Mouse (Mus musculus) kidney, embryonic 14.5 days (tissue): Measurements from ENCODE around the gene Zfp687. TPM values are rescaled to one million over a fixed set of nuclear protein-coding genes. Genes with fewer than 3 reads are reported as not detected.

Experiments used
- ATAC-seq: fragments of 200-750 bp; cut with Nextera tagmentation; 2 replicates; pipeline ENCODE4 v1.8.0; 2017; ENCODE audit warnings: moderate number of reproducible peaks, mild to moderate bottlenecking, moderate TSS enrichment, moderate library complexity; ENCODE audit not compliant: low FRiP score, low TSS enrichment
- H3K27ac ChIP-seq: fragments of 300-500 bp; sonication (generic); 2 replicates; pipeline ENCODE4 v1.5.1; 2014; ENCODE audit warnings: low read depth, mild to moderate bottlenecking, low read length, moderate library complexity, mixed read lengths
- H3K27me3 ChIP-seq: fragments of 300-500 bp; sonication (generic); 2 replicates; pipeline ENCODE4 v1.6.1; 2014; ENCODE audit warnings: mild to moderate bottlenecking, low read length; ENCODE audit not compliant: control insufficient read depth, insufficient read depth
- H3K36me3 ChIP-seq: fragments of 300-500 bp; sonication (generic); 2 replicates; pipeline ENCODE4 v1.6.1; 2014; ENCODE audit warnings: low read length, mixed read lengths; ENCODE audit not compliant: control insufficient read depth, insufficient read depth
- H3K4me1 ChIP-seq: fragments of 300-500 bp; sonication (generic); 2 replicates; pipeline ENCODE4 v1.6.1; 2014; ENCODE audit warnings: low read length, mixed read lengths; ENCODE audit not compliant: control insufficient read depth, insufficient read depth
- H3K4me2 ChIP-seq: fragments of 300-500 bp; sonication (generic); replicated peaks from 2 replicates; pipeline ENCODE4 v1.6.1; 2014; ENCODE audit warnings: low read depth, mild to moderate bottlenecking, low read length
- H3K4me3 ChIP-seq: fragments of 300-500 bp; sonication (generic); 2 replicates; pipeline ENCODE4 v1.5.1; 2014; ENCODE audit warnings: mild to moderate bottlenecking, low read length
- H3K9ac ChIP-seq: fragments of 300-500 bp; sonication (generic); 2 replicates; pipeline ENCODE4 v1.6.1; 2014; ENCODE audit warnings: low read depth, mild to moderate bottlenecking, low read length, moderate library complexity
- H3K9me3 ChIP-seq: fragments of 300-500 bp; sonication (generic); 2 replicates; pipeline ENCODE4 v1.6.1; 2016; ENCODE audit warnings: low read length; ENCODE audit not compliant: control insufficient read depth
- WGBS: fragments of 180-500 bp; shearing (Covaris S2); extraction: QIAGEN DNeasy Blood & Tissue Kit; methylation state at CpG from one replicate; pipeline ENCODE4 v1.1.7; 2014; 5-methylcytosine and 5-hydroxymethylcytosine counted together
- microRNA-seq: library from miRNA; unstranded; fragments of <30 nt; microRNA quantifications from one replicate; pipeline ENCODE4, GENCODE M21; 2016
- polyA plus RNA-seq: library from polyadenylated mRNA; unstranded; fragments of >200 nt; fragmentation: Nextera tagmentation; extraction: Ambion mirVana; gene quantifications from 2 replicates; pipeline ENCODE4 v1.2.1, GENCODE M21; 2014

Zfp687 gene
- polyA plus RNA-seq, 1 experiment from 2014 or later = 38.1 TPM

DNA sequence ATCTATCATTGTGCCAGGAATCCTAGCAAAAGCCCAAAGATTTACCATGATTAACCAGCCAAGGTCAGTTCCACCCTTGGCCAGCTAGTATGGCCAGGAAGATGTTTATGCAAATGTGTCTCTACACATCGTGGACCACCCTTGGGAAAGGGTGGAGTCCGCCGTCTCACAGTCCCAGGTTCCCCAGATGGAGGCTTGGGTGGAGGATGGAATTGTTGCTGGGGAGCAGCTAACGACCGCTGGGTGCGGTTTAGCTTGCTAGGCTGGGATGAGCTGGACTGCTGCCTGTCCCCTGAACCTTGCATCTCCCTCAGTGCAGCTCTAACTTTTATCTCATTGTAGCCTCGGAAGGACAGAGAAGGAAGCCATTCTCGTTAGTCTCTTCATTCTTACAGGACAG, 55.4 kb downstream of the Zfp687 start:
- H3K4me3 ChIP-seq = no peak overlapping the region
- 0 out of 2 replicates have a peak, but pooled peaks cover 3% of the 10 kb centered on the region for H3K4me1 ChIP-seq
- no peaks in the 10 kb centered on the region for H3K9me3 ChIP-seq
- no peak overlapping the region for H3K4me2 ChIP-seq
- no peaks in the 10 kb centered on the region for H3K27me3 ChIP-seq
- H3K27ac ChIP-seq = no peak overlapping the region
- H3K36me3 ChIP-seq = peaks cover 35% of the 10 kb centered on the region
- ATAC-seq = no peak
- no peak overlapping the region for H3K9ac ChIP-seq
- WGBS = 50% methylated on average over 8 of the region's 8 CpGs

- no peaks in the 10 kb centered on the region for H3K27me3 ChIP-seq
- H3K4me1 ChIP-seq = peaks cover 5% of the 10 kb centered on the region; the same call in 1 of the 2 replicates
- no peak overlapping the region for H3K9ac ChIP-seq
- no peak for ATAC-seq
- no peak overlapping the region for H3K4me2 ChIP-seq
- H3K36me3 ChIP-seq = peaks cover 35% of the 10 kb centered on the region
- no peaks in the 10 kb centered on the region for H3K9me3 ChIP-seq
- H3K4me3 ChIP-seq = no peak overlapping the region
- H3K27ac ChIP-seq = no peak overlapping the region
- 94% methylated on average over 8 of the region's 8 CpGs for WGBS
Observed at GRCm38 (mm10) chr3:94958295-94958694, 57.0 kb downstream of the Zfp687 start.

Small RNAs within 50 kb of the gene (microRNA-seq; reads per million reads assigned to microRNA genes)
- gene Mir7013 = 0.84 reads per million

Other genes with a start within 250 kb of the Zfp687 start
- gene Cgn, start 229.0 kb downstream of the Zfp687 start, polyA plus RNA-seq = 7.4 and 14.2 TPM in 2 replicates
- 19.7 and 24.4 TPM in 2 replicates for gene Pogz, start 177.9 kb downstream of the Zfp687 start, polyA plus RNA-seq
- 355 and 392 TPM in 2 replicates for gene Psmb4, start 128.5 kb downstream of the Zfp687 start, polyA plus RNA-seq
- gene Selenbp1, start 82.4 kb downstream of the Zfp687 start, polyA plus RNA-seq = 35.6 and 40.0 TPM in 2 replicates
- 8.7 and 13.0 TPM in 2 replicates for gene Rfx5, start 61.4 kb downstream of the Zfp687 start, polyA plus RNA-seq
- 22.6 and 25.7 TPM in 2 replicates for gene Pi4kb, start 40.7 kb downstream of the Zfp687 start, polyA plus RNA-seq
- gene Psmd4, start 27.2 kb upstream of the Zfp687 start, polyA plus RNA-seq = 261 and 286 TPM in 2 replicates
- 16.9 and 22.8 TPM in 2 replicates for gene Pip5k1a, start 91.5 kb upstream of the Zfp687 start, polyA plus RNA-seq
- gene Vps72, start 95.6 kb upstream of the Zfp687 start, polyA plus RNA-seq = 182 and 190 TPM in 2 replicates
- gene Tmod4, start 109.0 kb upstream of the Zfp687 start, polyA plus RNA-seq = 1.5 and 1.7 TPM in 2 replicates
- 69.6 and 84.7 TPM in 2 replicates for gene Scnm1, start 118.6 kb upstream of the Zfp687 start, polyA plus RNA-seq
- gene Lysmd1, start 118.6 kb upstream of the Zfp687 start, polyA plus RNA-seq = 6.9 and 9.1 TPM in 2 replicates
- gene Tnfaip8l2, start 126.9 kb upstream of the Zfp687 start, polyA plus RNA-seq = 2.1 TPM in 2 replicates
- 5.3 and 5.8 TPM in 2 replicates for gene Sema6c, start 145.0 kb upstream of the Zfp687 start, polyA plus RNA-seq
- gene Gabpb2, start 202.5 kb upstream of the Zfp687 start, polyA plus RNA-seq = 9.7 and 15.4 TPM in 2 replicates
- 109 and 113 TPM in 2 replicates for gene Cdc42se1, start 213.3 kb upstream of the Zfp687 start, polyA plus RNA-seq
- gene Mllt11, start 216.7 kb upstream of the Zfp687 start, polyA plus RNA-seq = 18.5 and 19.1 TPM in 2 replicates
- 0.19 and 0.57 TPM in 2 replicates for gene Gm128, start 226.2 kb upstream of the Zfp687 start, polyA plus RNA-seq
- 2.1 and 2.4 TPM in 2 replicates for gene Bnipl, start 235.7 kb upstream of the Zfp687 start, polyA plus RNA-seq